Mouse (Mus musculus): ENCODE measurements around the gene Nup50.
A peak's percentile ranks its signal among the peaks of the same experiment; 100 is the strongest.

Nup50 gene

DNA sequence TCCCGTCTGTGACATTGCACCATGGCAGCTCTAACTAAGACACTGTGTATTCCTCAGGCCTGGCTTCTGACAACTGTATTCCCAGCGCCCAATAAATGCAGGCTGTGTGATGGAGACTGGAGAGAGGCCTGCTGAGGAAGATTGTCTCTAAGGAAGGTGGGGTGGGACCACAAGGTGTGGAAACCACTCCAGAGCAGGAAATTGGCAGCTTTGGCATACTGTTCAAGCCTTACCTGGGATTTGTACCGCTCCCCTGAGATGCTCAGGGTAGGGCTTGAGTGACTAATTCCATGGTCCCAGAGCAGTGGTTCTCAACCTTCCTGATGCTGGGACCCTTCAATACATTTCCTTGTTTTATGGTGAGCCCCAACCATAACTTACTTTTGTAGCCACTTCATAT, 65.9 kb downstream of the Nup50 start:
- no peak for DNase-seq (ENCODE audit: low spot score in 2 of 2)

DNA sequence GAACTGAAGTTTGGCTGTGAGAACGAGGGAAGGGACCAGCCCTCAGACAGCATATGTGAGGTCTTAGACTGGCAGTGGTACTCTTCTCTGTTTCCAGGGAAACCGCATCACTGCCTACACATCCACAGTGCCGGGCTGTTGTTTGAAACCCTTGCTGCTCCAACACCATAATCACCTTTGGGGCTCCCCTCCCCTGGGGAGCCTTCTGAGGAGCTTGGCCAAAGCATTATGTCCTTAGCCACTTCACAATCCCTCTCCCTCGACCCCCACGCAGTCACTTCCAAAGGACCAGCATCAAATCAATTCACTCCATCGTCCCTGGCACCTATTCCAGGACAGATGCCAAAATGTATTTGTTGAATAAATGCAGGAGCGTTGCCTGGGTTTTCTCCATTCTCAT, 66.6 kb downstream of the Nup50 start:
- DNase-seq (ENCODE audit: low spot score in 2 of 2): peak in 1 of 2 experiments; percentile 68
